Mouse (Mus musculus): ENCODE results near the gene Phf23.
A peak's percentile ranks its signal among the peaks of the same experiment; 100 is the strongest.

DNA sequence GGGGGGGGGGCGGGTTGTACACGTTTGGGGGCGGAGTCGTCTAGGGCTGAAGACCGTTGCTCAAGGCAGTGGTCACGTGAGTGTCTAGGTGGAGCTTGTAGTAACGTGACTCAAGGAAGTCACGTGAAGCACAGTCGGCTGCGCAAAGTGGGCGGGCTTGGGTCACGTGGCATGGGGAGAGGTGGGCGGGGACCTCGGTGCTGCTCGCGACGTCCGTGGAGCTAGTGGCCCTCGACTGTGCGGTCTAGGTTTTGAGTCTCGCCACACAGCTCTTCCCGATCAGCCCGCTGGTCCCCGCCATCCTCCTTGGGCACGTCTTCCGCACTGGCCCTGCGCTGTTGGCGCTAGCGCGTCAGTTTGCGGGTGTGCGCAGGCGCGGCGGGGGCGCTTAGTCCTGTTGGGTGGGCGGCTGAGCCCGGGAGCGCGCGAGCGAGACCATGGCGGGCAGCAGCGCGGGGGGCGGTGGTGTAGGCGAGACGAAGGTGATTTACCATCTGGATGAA, 4.9 kb downstream of the Phf23 start, which contains the start of gene Dvl2:
- TF ChIP-seq ZNF384 (IDR thresholded peaks at IDR 0.05; ENCODE audit: low read depth, low read length) = no peak
- TF ChIP-seq CHD2 (IDR thresholded peaks at IDR 0.05; ENCODE audit: low read depth, low read length) = no peak
- peak; percentile 62; the same call in 1 of the 2 replicates for TF ChIP-seq HCFC1 (IDR thresholded peaks at IDR 0.05; ENCODE audit: borderline replicate concordance, insufficient read depth, low read length)
- no peak for TF ChIP-seq MAFK (IDR thresholded peaks at IDR 0.05; ENCODE audit: insufficient read depth, low read depth, low read length)
- no peak for TF ChIP-seq ZC3H11A (IDR thresholded peaks at IDR 0.05; ENCODE audit: borderline replicate concordance, low read depth, low read length)

Measured in ES-E14 (cell line).